Mouse (Mus musculus): ENCODE measurements around the gene Camp. TPM values are rescaled to one million over a fixed set of nuclear protein-coding genes. Genes with fewer than 3 reads are reported as not detected.
A peak's percentile ranks its signal among the peaks of the same experiment; 100 is the strongest.

Gene Camp
- polyA plus RNA-seq, 1 experiment, result 58.3 TPM

DNA sequence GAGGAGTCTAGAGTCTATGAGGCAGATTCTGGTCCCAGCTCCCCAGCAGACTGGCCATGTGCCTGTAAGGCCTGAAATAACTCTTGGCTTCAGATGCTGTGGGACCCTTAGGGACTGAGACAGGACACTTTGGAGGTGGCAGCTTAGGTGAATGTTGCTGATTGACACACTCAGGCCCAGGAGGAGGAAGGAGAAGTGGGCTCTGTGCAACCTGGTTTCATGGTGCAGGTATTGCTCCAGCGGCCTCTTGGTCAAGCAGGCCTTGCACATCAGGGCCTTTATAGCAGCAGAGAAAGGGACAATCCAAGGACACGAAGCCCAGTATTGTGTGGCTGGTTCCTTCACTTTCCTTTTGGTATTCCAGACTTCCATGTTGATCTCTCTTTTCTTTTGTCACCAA is 4.9 kb upstream of the Camp start:
- no peak for DNase-seq (ENCODE audit: low read depth in 1 of 2, low spot score in 2 of 2)
- no peak overlapping the region for H3K27ac ChIP-seq (ENCODE audit: insufficient read depth, low read length)
- TF ChIP-seq POLR2A (IDR thresholded peaks at IDR 0.05; ENCODE audit: low read depth, low read length) (no peak), CTCF (IDR thresholded peaks at IDR 0.05; ENCODE audit: extremely low read depth, insufficient read depth, insufficient read length, insufficient replicate concordance) (no peak)
- WGBS, result 79% methylated on average over 2 of the region's 2 CpGs
- H3K27me3 ChIP-seq (ENCODE audit: control insufficient read depth, insufficient read depth, low read length), result no peaks in the 10 kb centered on the region
- H3K36me3 ChIP-seq (ENCODE audit: control insufficient read depth, insufficient read depth, low read length), result no peaks in the 10 kb centered on the region
- H3K4me1 ChIP-seq (ENCODE audit: control insufficient read depth, insufficient read depth, insufficient read length), result no peaks in the 10 kb centered on the region
- no peak overlapping the region for H3K4me3 ChIP-seq (ENCODE audit: extremely low read depth, insufficient read depth, insufficient read length)

DNA sequence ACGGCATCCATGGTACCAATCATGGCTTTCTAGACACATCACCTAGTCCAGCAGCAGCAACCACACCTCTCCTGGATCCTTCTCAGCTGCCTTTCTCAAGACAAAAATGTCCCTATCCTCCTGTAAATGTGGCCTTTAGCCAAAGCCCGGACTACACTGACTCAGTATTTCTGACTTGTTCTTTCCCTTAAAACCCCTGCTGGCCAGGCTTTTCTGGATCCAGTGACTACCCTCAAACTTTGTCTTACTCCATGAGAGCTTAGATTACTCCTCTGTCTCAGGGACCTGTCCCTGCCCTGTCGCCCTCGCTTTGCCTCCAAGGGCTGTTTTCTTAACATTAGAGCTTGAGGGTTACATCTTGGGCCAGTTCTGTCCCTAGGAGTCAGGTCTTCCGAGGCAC is 682 bp upstream of the Camp start:
- TF ChIP-seq CTCF (IDR thresholded peaks at IDR 0.05; ENCODE audit: extremely low read depth, insufficient read depth, insufficient read length, insufficient replicate concordance) (no peak), POLR2A (IDR thresholded peaks at IDR 0.05; ENCODE audit: low read depth, low read length) (no peak)
- no peaks in the 10 kb centered on the region for H3K36me3 ChIP-seq (ENCODE audit: control insufficient read depth, insufficient read depth, low read length)
- H3K4me1 ChIP-seq (ENCODE audit: control insufficient read depth, insufficient read depth, insufficient read length), result no peaks in the 10 kb centered on the region
- H3K27ac ChIP-seq (ENCODE audit: insufficient read depth, low read length), result no peak overlapping the region
- DNase-seq (ENCODE audit: low read depth in 1 of 2, low spot score in 2 of 2), result no peak
- H3K27me3 ChIP-seq (ENCODE audit: control insufficient read depth, insufficient read depth, low read length), result no peaks in the 10 kb centered on the region
- WGBS, result 84% methylated on average over 5 of the region's 5 CpGs
- H3K4me3 ChIP-seq (ENCODE audit: extremely low read depth, insufficient read depth, insufficient read length), result no peak overlapping the region

GRCm38 (mm10) chr9:109833088-109833412 is 16.4 kb downstream of the Camp start:
- H3K27me3 ChIP-seq (ENCODE audit: control insufficient read depth, insufficient read depth, low read length), result no peaks in the 10 kb centered on the region
- H3K4me1 ChIP-seq (ENCODE audit: control insufficient read depth, insufficient read depth, insufficient read length), result peaks cover 7% of the 10 kb centered on the region
- H3K36me3 ChIP-seq (ENCODE audit: control insufficient read depth, insufficient read depth, low read length), result no peaks in the 10 kb centered on the region
- H3K4me3 ChIP-seq (ENCODE audit: extremely low read depth, insufficient read depth, insufficient read length), result peak overlapping the region; percentile 81
- WGBS, result 7% methylated on average over 6 of the region's 6 CpGs
- DNase-seq (ENCODE audit: low read depth in 1 of 2, low spot score in 2 of 2), result no peak
- TF ChIP-seq CTCF (IDR thresholded peaks at IDR 0.05; ENCODE audit: extremely low read depth, insufficient read depth, insufficient read length, insufficient replicate concordance), result no peak
- no peak for TF ChIP-seq POLR2A (IDR thresholded peaks at IDR 0.05; ENCODE audit: low read depth, low read length)
- peak overlapping the region; percentile 75; the same call in 1 of the 2 replicates for H3K27ac ChIP-seq (ENCODE audit: insufficient read depth, low read length)

GRCm38 (mm10) chr9:109832391-109833087 is 16.9 kb downstream of the Camp start, which contains the start of gene Nme6:
Nme6 (plus strand) TSS chr9:109832749.
- DNase-seq (ENCODE audit: low read depth in 1 of 2, low spot score in 2 of 2), result peak; percentile 79 to 81
- peaks cover 7% of the 10 kb centered on the region for H3K4me1 ChIP-seq (ENCODE audit: control insufficient read depth, insufficient read depth, insufficient read length)
- TF ChIP-seq POLR2A (IDR thresholded peaks at IDR 0.05; ENCODE audit: low read depth, low read length) (no peak; the same call in 1 of the 2 replicates), CTCF (IDR thresholded peaks at IDR 0.05; ENCODE audit: extremely low read depth, insufficient read depth, insufficient read length, insufficient replicate concordance) (peak; percentile 33; the same call in 1 of the 2 replicates)
- H3K4me3 ChIP-seq (ENCODE audit: extremely low read depth, insufficient read depth, insufficient read length), result peak within 1 kb of the TSS; percentile 81
- WGBS, result under 1% methylated on average over 32 of the region's 32 CpGs
- no peaks in the 10 kb centered on the region for H3K27me3 ChIP-seq (ENCODE audit: control insufficient read depth, insufficient read depth, low read length)
- H3K36me3 ChIP-seq (ENCODE audit: control insufficient read depth, insufficient read depth, low read length), result no peaks in the 10 kb centered on the region
- H3K27ac ChIP-seq (ENCODE audit: insufficient read depth, low read length), result peak within 1 kb of the TSS; percentile 75

- no peak overlapping the region for H3K27ac ChIP-seq (ENCODE audit: insufficient read depth, low read length)
- TF ChIP-seq CTCF (IDR thresholded peaks at IDR 0.05; ENCODE audit: extremely low read depth, insufficient read depth, insufficient read length, insufficient replicate concordance), result no peak
- TF ChIP-seq POLR2A (IDR thresholded peaks at IDR 0.05; ENCODE audit: low read depth, low read length), result no peak
- WGBS, result 51% methylated on average over 5 of the region's 5 CpGs
- no peak for DNase-seq (ENCODE audit: low read depth in 1 of 2, low spot score in 2 of 2)
- H3K4me1 ChIP-seq (ENCODE audit: control insufficient read depth, insufficient read depth, insufficient read length), result no peaks in the 10 kb centered on the region
- no peaks in the 10 kb centered on the region for H3K36me3 ChIP-seq (ENCODE audit: control insufficient read depth, insufficient read depth, low read length)
- no peaks in the 10 kb centered on the region for H3K27me3 ChIP-seq (ENCODE audit: control insufficient read depth, insufficient read depth, low read length)
- no peak overlapping the region for H3K4me3 ChIP-seq (ENCODE audit: extremely low read depth, insufficient read depth, insufficient read length)
Measured at GRCm38 (mm10) chr9:109826181-109826580, 23.2 kb downstream of the Camp start.

DNA sequence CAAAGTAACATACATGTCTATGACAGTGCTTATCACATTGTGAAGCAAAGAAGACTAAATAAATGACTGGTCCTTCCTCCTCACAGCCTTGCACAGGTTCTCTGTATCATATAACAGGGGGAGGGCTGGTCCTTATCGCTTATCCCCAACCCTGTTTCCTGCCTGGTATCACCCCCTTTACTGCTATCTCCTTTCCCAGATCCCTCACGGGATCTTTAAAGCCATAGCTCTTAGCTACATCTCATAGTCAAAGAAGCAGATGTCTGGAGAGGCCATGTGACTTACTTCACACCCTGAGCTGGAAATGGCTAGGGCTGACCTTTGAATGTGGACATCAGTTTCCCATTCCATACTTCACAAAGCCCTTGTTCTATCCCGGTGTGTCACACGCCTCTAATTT is 23.7 kb downstream of the Camp start:
- H3K27me3 ChIP-seq (ENCODE audit: control insufficient read depth, insufficient read depth, low read length), result no peaks in the 10 kb centered on the region
- no peaks in the 10 kb centered on the region for H3K36me3 ChIP-seq (ENCODE audit: control insufficient read depth, insufficient read depth, low read length)
- WGBS, result 34% methylated on average over 4 of the region's 4 CpGs
- no peak overlapping the region for H3K27ac ChIP-seq (ENCODE audit: insufficient read depth, low read length)
- DNase-seq (ENCODE audit: low read depth in 1 of 2, low spot score in 2 of 2), result no peak
- H3K4me3 ChIP-seq (ENCODE audit: extremely low read depth, insufficient read depth, insufficient read length), result no peak overlapping the region
- no peaks in the 10 kb centered on the region for H3K4me1 ChIP-seq (ENCODE audit: control insufficient read depth, insufficient read depth, insufficient read length)
- TF ChIP-seq CTCF (IDR thresholded peaks at IDR 0.05; ENCODE audit: extremely low read depth, insufficient read depth, insufficient read length, insufficient replicate concordance) (no peak), POLR2A (IDR thresholded peaks at IDR 0.05; ENCODE audit: low read depth, low read length) (no peak)

DNA sequence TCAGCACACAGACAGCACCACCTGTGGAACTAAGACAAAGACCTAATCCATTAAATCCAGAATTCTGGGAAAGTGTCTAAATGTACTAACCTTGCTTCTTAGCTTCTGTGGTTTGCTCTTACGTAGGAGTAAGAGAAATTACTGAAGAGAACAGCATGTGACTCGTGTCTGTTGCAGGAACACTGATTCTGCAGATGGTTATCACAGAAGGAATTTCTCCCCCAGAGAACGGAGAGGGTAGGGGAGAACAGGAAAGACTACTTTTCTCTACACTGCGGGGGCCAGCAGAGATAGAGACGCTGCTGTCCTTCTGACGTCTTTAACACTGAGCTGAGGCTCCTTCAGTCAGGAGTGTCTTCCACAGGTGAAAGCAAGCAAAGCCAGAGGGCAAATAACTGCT is 33.1 kb downstream of the Camp start:
- no peaks in the 10 kb centered on the region for H3K27me3 ChIP-seq (ENCODE audit: control insufficient read depth, insufficient read depth, low read length)
- no peaks in the 10 kb centered on the region for H3K4me1 ChIP-seq (ENCODE audit: control insufficient read depth, insufficient read depth, insufficient read length)
- WGBS, result 37% methylated on average over 6 of the region's 6 CpGs
- H3K36me3 ChIP-seq (ENCODE audit: control insufficient read depth, insufficient read depth, low read length), result no peaks in the 10 kb centered on the region
- H3K4me3 ChIP-seq (ENCODE audit: extremely low read depth, insufficient read depth, insufficient read length), result no peak overlapping the region
- DNase-seq (ENCODE audit: low read depth in 1 of 2, low spot score in 2 of 2), result no peak
- no peak overlapping the region for H3K27ac ChIP-seq (ENCODE audit: insufficient read depth, low read length)
- TF ChIP-seq CTCF (IDR thresholded peaks at IDR 0.05; ENCODE audit: extremely low read depth, insufficient read depth, insufficient read length, insufficient replicate concordance) (no peak), POLR2A (IDR thresholded peaks at IDR 0.05; ENCODE audit: low read depth, low read length) (no peak)

Data from spleen, adult 2 months (tissue).